Mouse (Mus musculus) forebrain, embryonic 14.5 days (tissue): ENCODE measurements around the gene Cox15. TPM values are rescaled to one million over a fixed set of nuclear protein-coding genes. Genes with fewer than 3 reads are reported as not detected.

Experiments used
- ATAC-seq: fragments of 200-750 bp; cut with Nextera tagmentation; 2 replicates; pipeline ENCODE4 v1.8.0; 2017; ENCODE audit warnings: mild to moderate bottlenecking, moderate library complexity
- DNase-seq: peaks from one replicate; pipeline ENCODE4 v3.0.0-alpha.2; 2015; ENCODE audit warnings: low spot score
- H3K27ac ChIP-seq: fragments of 300-500 bp; sonication (generic); 2 replicates; pipeline ENCODE4 v1.5.1; 2014; ENCODE audit warnings: low read depth, mild to moderate bottlenecking, control low read depth, low read length, moderate library complexity
- H3K27me3 ChIP-seq: fragments of 300-500 bp; sonication (generic); replicated peaks from 2 replicates; pipeline ENCODE4 v1.6.1; 2014; ENCODE audit warnings: low read length, control low read depth, mixed read lengths; ENCODE audit not compliant: control insufficient read depth, insufficient read depth
- H3K36me3 ChIP-seq: fragments of 300-500 bp; sonication (generic); 2 replicates; pipeline ENCODE4 v1.6.1; 2014; ENCODE audit warnings: low read length, control low read depth; ENCODE audit not compliant: control insufficient read depth, insufficient read depth
- H3K4me1 ChIP-seq: fragments of 300-500 bp; sonication (generic); 2 replicates; pipeline ENCODE4 v1.6.1; 2014; ENCODE audit warnings: antibody characterized with exemption, low read length, control low read depth; ENCODE audit not compliant: control insufficient read depth, insufficient read depth
- H3K4me2 ChIP-seq: fragments of 300-500 bp; sonication (generic); 2 replicates; pipeline ENCODE4 v1.6.1; 2014; ENCODE audit warnings: mild to moderate bottlenecking, control low read depth, low read length
- H3K4me3 ChIP-seq: fragments of 300-500 bp; sonication (generic); 2 replicates; pipeline ENCODE4 v1.5.1; 2014; ENCODE audit warnings: low read depth, low read length, control low read depth
- H3K9ac ChIP-seq: fragments of 300-500 bp; sonication (generic); 2 replicates; pipeline ENCODE4 v1.6.1; 2014; ENCODE audit warnings: mild to moderate bottlenecking, low read length, control low read depth, moderate library complexity
- H3K9me3 ChIP-seq: fragments of 300-500 bp; sonication (generic); replicated peaks from 2 replicates; pipeline ENCODE4 v1.6.1; 2016; ENCODE audit warnings: low read length, control low read depth, mixed read lengths; ENCODE audit not compliant: control insufficient read depth
- WGBS: fragments of 180-500 bp; shearing (Covaris S2); extraction: QIAGEN DNeasy Blood & Tissue Kit; methylation state at CpG from one replicate; pipeline ENCODE4 v1.1.7; 2014; 5-methylcytosine and 5-hydroxymethylcytosine counted together
- polyA plus RNA-seq: library from polyadenylated mRNA; unstranded; fragments of >200 nt; fragmentation: Nextera tagmentation; extraction: Ambion mirVana; gene quantifications from 2 replicates; pipeline ENCODE4 v1.2.1, GENCODE M21; 2014

Cox15 gene
- polyA plus RNA-seq, 1 experiment from 2014 or later, result 5.7 TPM

DNA sequence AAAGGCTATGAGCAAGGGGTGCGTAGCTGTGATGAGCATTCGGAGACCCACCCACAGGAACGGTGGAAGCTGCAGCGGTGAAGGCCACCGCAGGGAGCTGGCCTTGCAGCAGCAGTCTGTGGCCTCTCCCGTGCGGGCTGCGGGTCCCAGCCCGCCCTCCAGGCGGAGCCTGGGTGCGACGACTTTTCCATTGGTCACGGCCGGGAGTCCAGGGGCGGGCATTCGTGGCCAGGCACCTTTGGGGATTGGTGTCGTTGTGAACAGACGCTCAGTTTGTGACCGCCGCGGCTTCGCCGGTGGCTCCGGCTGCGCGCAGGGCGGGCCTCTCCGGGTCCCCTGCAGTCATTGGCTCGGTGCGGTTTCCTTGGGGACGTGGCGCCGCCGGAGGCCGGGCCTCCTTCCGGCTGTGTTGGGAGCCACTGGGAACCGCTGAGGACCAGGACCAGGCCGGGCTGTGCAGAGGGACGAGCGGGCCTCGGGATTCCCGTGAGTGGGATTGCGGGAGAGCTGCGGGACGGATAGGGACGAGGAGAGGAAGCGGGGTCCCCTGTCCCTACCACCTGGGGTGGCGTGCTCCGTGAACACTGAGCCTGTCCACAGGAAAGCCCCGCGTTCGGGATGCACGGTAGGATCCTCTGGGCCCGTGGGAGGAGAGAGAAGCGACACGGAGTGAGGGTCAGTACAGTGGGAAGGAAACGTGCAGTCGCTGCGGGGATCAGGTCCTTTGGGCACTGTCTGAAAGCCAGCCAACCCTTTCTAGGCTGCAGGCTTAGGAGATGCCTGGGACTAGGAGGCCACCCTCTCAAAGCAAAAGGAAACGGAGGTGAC, 63.2 kb downstream of the Cox15 start, which contains the start of gene Entpd7:
Gene Entpd7, plus strand, starts transcription at position 254 of the 828 bp plus-strand sequence.
- ATAC-seq, result peak; percentile 99

More for the DNA sequence above, 63.2 kb downstream of the Cox15 start, which contains the start of gene Entpd7:
- peak within 1 kb of the TSS; percentile 72 for H3K27ac ChIP-seq
- peak within 1 kb of the TSS; percentile 84 for H3K4me3 ChIP-seq
- peak within 1 kb of the TSS; percentile 83 for H3K4me2 ChIP-seq
- DNase-seq, result peak; percentile 97
- H3K36me3 ChIP-seq, result no peaks in the 10 kb centered on the region
- H3K4me1 ChIP-seq, result peaks cover 3% of the 10 kb centered on the region; the same call in 1 of the 2 replicates
- no peaks in the 10 kb centered on the region for H3K9me3 ChIP-seq
- no peaks in the 10 kb centered on the region for H3K27me3 ChIP-seq
- under 1% methylated on average over 59 of the region's 60 CpGs for WGBS
- peak within 1 kb of the TSS; percentile 86 for H3K9ac ChIP-seq

Other genes starting within 250 kb of the Cox15 start
- 56.9 and 65.6 TPM in 2 replicates for gene Got1, start 228.4 kb downstream of the Cox15 start, polyA plus RNA-seq
- 4.1 and 4.6 TPM in 2 replicates for gene Nkx2-3, start 140.7 kb downstream of the Cox15 start, polyA plus RNA-seq
- 12.0 and 12.3 TPM in 2 replicates for gene Slc25a28, start 78.1 kb downstream of the Cox15 start, polyA plus RNA-seq
- 6.7 and 9.2 TPM in 2 replicates for gene Entpd7, start 63.3 kb downstream of the Cox15 start, polyA plus RNA-seq
- gene Cutc, start within 50 bp of the Cox15 start, polyA plus RNA-seq, result 7.1 and 9.0 TPM in 2 replicates
- gene Abcc2, start 29.2 kb upstream of the Cox15 start, polyA plus RNA-seq, result not detected in 2 replicates
- 7.2 and 7.6 TPM in 2 replicates for gene Dnmbp, start 187.2 kb upstream of the Cox15 start, polyA plus RNA-seq
- 0.24 and 0.38 TPM in 2 replicates for gene Cpn1, start 233.6 kb upstream of the Cox15 start, polyA plus RNA-seq